Mouse (Mus musculus) liver, embryonic 15.5 days (tissue): ENCODE results near the gene Cpsf4. TPM values are rescaled to one million over a fixed set of nuclear protein-coding genes. Genes with fewer than 3 reads are reported as not detected.
"Not testable (repeated sequence)": the region's sequence is repeated elsewhere in the genome, so short reads cannot be mapped to it uniquely, and the experiment has no call there.

Experiments
- ATAC-seq: fragments of 200-750 bp; cut with Nextera tagmentation; 2 replicates; pipeline ENCODE4 v1.8.0; 2017; ENCODE audit warnings: moderate number of reproducible peaks, mild to moderate bottlenecking, moderate library complexity; ENCODE audit not compliant: insufficient read depth
- H3K27ac ChIP-seq: fragments of 300-500 bp; sonication (generic); replicated peaks from 2 replicates; pipeline ENCODE4 v1.5.1; 2015; ENCODE audit warnings: mild to moderate bottlenecking, inconsistent platforms
- H3K27me3 ChIP-seq: fragments of 300-500 bp; sonication (generic); 2 replicates; pipeline ENCODE4 v1.6.1; 2015; ENCODE audit warnings: mild to moderate bottlenecking, inconsistent platforms
- H3K36me3 ChIP-seq: fragments of 300-500 bp; sonication (generic); replicated peaks from 2 replicates; pipeline ENCODE4 v1.6.1; 2015; ENCODE audit warnings: moderate library complexity, mild to moderate bottlenecking, inconsistent platforms
- H3K4me1 ChIP-seq: fragments of 300-500 bp; sonication (generic); replicated peaks from 2 replicates; pipeline ENCODE4 v1.6.1; 2015; ENCODE audit warnings: inconsistent platforms
- H3K4me2 ChIP-seq: fragments of 300-500 bp; sonication (generic); 2 replicates; pipeline ENCODE4 v1.6.1; 2015; ENCODE audit warnings: moderate library complexity, mild to moderate bottlenecking, inconsistent platforms
- H3K4me3 ChIP-seq: fragments of 300-500 bp; sonication (generic); replicated peaks from 2 replicates; pipeline ENCODE4 v1.5.1; 2015; ENCODE audit warnings: mild to moderate bottlenecking, inconsistent platforms
- H3K9ac ChIP-seq: fragments of 300-500 bp; sonication (generic); 2 replicates; pipeline ENCODE4 v1.6.1; 2015; ENCODE audit warnings: moderate library complexity, mild to moderate bottlenecking, inconsistent platforms
- H3K9me3 ChIP-seq: fragments of 300-500 bp; sonication (generic); replicated peaks from 2 replicates; pipeline ENCODE4 v1.6.1; 2016; ENCODE audit warnings: inconsistent platforms
- WGBS: fragments of 180-500 bp; shearing (Covaris S2); methylation state at CpG from one replicate; pipeline ENCODE4 v1.1.7; 2015; ENCODE audit warnings: mixed read lengths; ENCODE audit not compliant: insufficient replicate concordance; 5-methylcytosine and 5-hydroxymethylcytosine counted together
- polyA plus RNA-seq: library from polyadenylated mRNA; unstranded; fragments of >200 nt; fragmentation: Nextera tagmentation; extraction: Ambion mirVana; gene quantifications from 2 replicates; pipeline ENCODE4 v1.2.1, GENCODE M21; 2015

Cpsf4 gene
- polyA plus RNA-seq, 1 experiment from 2014 or later: 25.1 TPM

GRCm38 (mm10) chr5:145222840-145223239 is 55.8 kb downstream of the Cpsf4 start:
- H3K9me3 ChIP-seq: no peaks in the 10 kb centered on the region
- H3K4me3 ChIP-seq: no peak overlapping the region
- H3K27ac ChIP-seq: 0 out of 2 replicates have a peak overlapping the region, but pooled peaks have one; percentile 5
- H3K4me1 ChIP-seq: no peaks in the 10 kb centered on the region; the same call in 1 of the 2 replicates
- WGBS: 69% methylated on average over 5 of the region's 5 CpGs
- no peaks in the 10 kb centered on the region for H3K27me3 ChIP-seq
- H3K4me2 ChIP-seq: no peak overlapping the region
- ATAC-seq: peak; percentile 62
- peaks cover 32% of the 10 kb centered on the region for H3K36me3 ChIP-seq
- H3K9ac ChIP-seq: no peak overlapping the region

- no peak for ATAC-seq
- Histone ChIP-seq H3K4me1 (no peaks in the 10 kb centered on the region; the same call in 1 of the 2 replicates), H3K36me3 (peaks cover 29% of the 10 kb centered on the region), H3K4me3 (no peak overlapping the region), H3K9me3 (no peaks in the 10 kb centered on the region), H3K27ac (0 out of 2 replicates have a peak overlapping the region, but pooled peaks have one; percentile 5), H3K27me3 (no peaks in the 10 kb centered on the region), H3K4me2 (no peak overlapping the region), H3K9ac (no peak overlapping the region)
- 73% methylated on average over 12 of the region's 12 CpGs for WGBS
These were observed 56.4 kb downstream of the Cpsf4 start for GRCm38 (mm10) chr5:145223395-145223794.

- no peak overlapping the region for H3K27ac ChIP-seq
- ATAC-seq: no peak
- no peak overlapping the region for H3K4me3 ChIP-seq
- no peak overlapping the region for H3K4me2 ChIP-seq
- no peak overlapping the region for H3K9ac ChIP-seq
- 37% methylated on average over 2 of the region's 2 CpGs for WGBS
- H3K36me3 ChIP-seq: peaks cover 3% of the 10 kb centered on the region
- no peaks in the 10 kb centered on the region for H3K27me3 ChIP-seq
- H3K9me3 ChIP-seq: no peaks in the 10 kb centered on the region
- peaks cover 12% of the 10 kb centered on the region for H3K4me1 ChIP-seq
These were observed 59.4 kb downstream of the Cpsf4 start for GRCm38 (mm10) chr5:145226453-145226852.

GRCm38 (mm10) chr5:145229283-145229682 is 62.3 kb downstream of the Cpsf4 start:
- WGBS: 75% methylated on average over 6 of the region's 6 CpGs
- H3K9me3 ChIP-seq, H3K9ac ChIP-seq, H3K4me3 ChIP-seq, H3K27ac ChIP-seq, H3K27me3 ChIP-seq, ATAC-seq, H3K4me2 ChIP-seq: not testable (repeated sequence)
- H3K4me1 ChIP-seq: peaks cover 26% of the 10 kb centered on the region
- H3K36me3 ChIP-seq: peaks cover 11% of the 10 kb centered on the region

GRCm38 (mm10) chr5:145230641-145231040 is 63.6 kb downstream of the Cpsf4 start:
- peak overlapping the region; percentile 82 for H3K4me2 ChIP-seq
- H3K27me3 ChIP-seq: no peaks in the 10 kb centered on the region
- peaks cover 26% of the 10 kb centered on the region for H3K4me1 ChIP-seq
- H3K36me3 ChIP-seq: peaks cover 25% of the 10 kb centered on the region
- WGBS: 72% methylated on average over 4 of the region's 4 CpGs
- no peak for ATAC-seq
- H3K4me3 ChIP-seq: peak overlapping the region; percentile 86
- H3K27ac ChIP-seq: peak overlapping the region; percentile 96
- H3K9ac ChIP-seq: no peak overlapping the region; the same call in 1 of the 2 replicates
- H3K9me3 ChIP-seq: no peaks in the 10 kb centered on the region

- under 1% methylated on average over 42 of the region's 42 CpGs for WGBS
- Histone ChIP-seq H3K27ac (peak within 1 kb of the TSS; percentile 96), H3K4me1 (peaks cover 26% of the 10 kb centered on the region), H3K4me2 (peak within 1 kb of the TSS; percentile 82), H3K4me3 (peak within 1 kb of the TSS; percentile 86), H3K9me3 (no peaks in the 10 kb centered on the region), H3K36me3 (peaks cover 32% of the 10 kb centered on the region), H3K27me3 (no peaks in the 10 kb centered on the region), H3K9ac (peak within 1 kb of the TSS; percentile 91)
- peak; percentile 98 for ATAC-seq
These were observed 64.4 kb downstream of the Cpsf4 start, which contains the start of gene Zfp655 for GRCm38 (mm10) chr5:145231367-145231871. Zfp655 (plus strand) TSS chr5:145231715.

Other genes starting within 250 kb of the Cpsf4 start
- 2.0 and 2.3 TPM in 2 replicates for gene Smurf1, start 201.4 kb upstream of the Cpsf4 start, polyA plus RNA-seq
- gene Gm4871, start 134.5 kb upstream of the Cpsf4 start, polyA plus RNA-seq: not detected in 2 replicates
- gene 1700018F24Rik, start 124.2 kb upstream of the Cpsf4 start, polyA plus RNA-seq: not detected in 2 replicates
- 54.2 and 55.3 TPM in 2 replicates for gene Arpc1a, start 83.4 kb upstream of the Cpsf4 start, polyA plus RNA-seq
- 0.10 TPM in 1 of 2 replicates, not detected in the other for gene Kpna7, start 83.2 kb upstream of the Cpsf4 start, polyA plus RNA-seq
- 185 and 195 TPM in 2 replicates for gene Arpc1b, start 53.0 kb upstream of the Cpsf4 start, polyA plus RNA-seq
- gene Pdap1, start 27.0 kb upstream of the Cpsf4 start, polyA plus RNA-seq: 28.8 and 36.5 TPM in 2 replicates
- gene Bud31, start 26.9 kb upstream of the Cpsf4 start, polyA plus RNA-seq: 121 and 128 TPM in 2 replicates
- 7.7 and 8.8 TPM in 2 replicates for gene Ptcd1, start 105 bp upstream of the Cpsf4 start, polyA plus RNA-seq
- gene Atp5j2, start 24.8 kb downstream of the Cpsf4 start, polyA plus RNA-seq: 406 and 457 TPM in 2 replicates
- gene Zkscan14, start 34.7 kb downstream of the Cpsf4 start, polyA plus RNA-seq: 8.7 and 8.8 TPM in 2 replicates
- 3.6 and 3.7 TPM in 2 replicates for gene Zkscan5, start 37.3 kb downstream of the Cpsf4 start, polyA plus RNA-seq
- gene Zfp655, start 64.5 kb downstream of the Cpsf4 start, polyA plus RNA-seq: 17.8 and 18.0 TPM in 2 replicates
- gene Zscan25, start 113.3 kb downstream of the Cpsf4 start, polyA plus RNA-seq: 0.13 and 0.14 TPM in 2 replicates
- gene Cyp3a57, start 178.1 kb downstream of the Cpsf4 start, polyA plus RNA-seq: 0.07 TPM in 1 of 2 replicates, not detected in the other